Mouse (Mus musculus) adipocyte (in vitro differentiated cells): ENCODE data around the gene Caln1.
A peak's percentile ranks its signal among the peaks of the same experiment; 100 is the strongest.

ENCODE experiments used
- DNase-seq: peaks from one replicate; pipeline ENCODE4 v3.0.0-alpha.2; 2016; ENCODE audit warnings: low spot score

Caln1 gene

GRCm38 (mm10) chr5:130369237-130369636 lies at the start of gene Caln1:
Caln1 (plus strand) TSS chr5:130369455.
- no peak for DNase-seq

DNA sequence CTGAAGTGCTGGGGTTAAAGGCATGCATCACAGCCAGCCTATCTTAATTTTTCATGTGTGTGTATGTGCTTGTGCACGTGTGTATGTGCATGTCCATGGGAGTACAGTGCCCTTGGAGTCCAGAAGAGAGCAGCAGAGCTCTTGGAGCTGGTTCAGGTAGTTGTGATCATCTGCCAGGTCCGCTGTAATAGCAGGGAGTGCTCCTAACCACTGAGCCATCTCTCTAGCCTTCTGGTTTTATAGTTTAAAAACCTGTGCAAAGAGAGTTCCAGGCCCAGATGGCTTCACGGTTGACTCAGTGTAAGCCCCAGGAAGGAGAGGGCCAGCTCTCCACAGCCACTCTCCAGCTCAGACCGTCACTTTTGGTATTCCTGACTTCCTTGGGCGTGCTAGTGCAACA lies 49.5 kb upstream of the Caln1 start:
- no peak for DNase-seq

- DNase-seq, result peak; percentile 23
These were observed 48.8 kb upstream of the Caln1 start for GRCm38 (mm10) chr5:130320485-130320884.

DNA sequence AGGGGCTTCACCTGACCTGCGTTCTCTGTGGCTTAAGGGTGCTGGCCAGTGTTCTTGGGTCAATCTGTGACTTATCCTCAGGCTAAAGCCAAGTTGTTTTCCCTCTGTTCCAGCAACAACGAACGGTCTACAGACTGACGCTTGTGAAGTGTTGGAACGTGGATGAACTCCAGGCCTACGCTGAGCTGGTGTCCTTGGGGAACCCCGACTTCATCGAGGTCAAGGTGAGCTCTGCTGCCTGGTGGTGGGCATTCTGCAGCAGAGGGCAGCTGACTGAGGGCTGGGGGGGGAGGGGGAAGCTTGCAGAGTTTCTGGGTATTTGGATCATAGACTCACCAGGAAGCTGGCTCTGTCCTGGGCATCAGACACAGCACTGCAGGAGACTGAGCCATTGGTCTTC lies 43.8 kb upstream of the Caln1 start:
- DNase-seq, result no peak

GRCm38 (mm10) chr5:130327615-130328263 lies 41.5 kb upstream of the Caln1 start:
- no peak for DNase-seq

- no peak for DNase-seq
These were observed 40.9 kb upstream of the Caln1 start for GRCm38 (mm10) chr5:130328366-130328765.

DNA sequence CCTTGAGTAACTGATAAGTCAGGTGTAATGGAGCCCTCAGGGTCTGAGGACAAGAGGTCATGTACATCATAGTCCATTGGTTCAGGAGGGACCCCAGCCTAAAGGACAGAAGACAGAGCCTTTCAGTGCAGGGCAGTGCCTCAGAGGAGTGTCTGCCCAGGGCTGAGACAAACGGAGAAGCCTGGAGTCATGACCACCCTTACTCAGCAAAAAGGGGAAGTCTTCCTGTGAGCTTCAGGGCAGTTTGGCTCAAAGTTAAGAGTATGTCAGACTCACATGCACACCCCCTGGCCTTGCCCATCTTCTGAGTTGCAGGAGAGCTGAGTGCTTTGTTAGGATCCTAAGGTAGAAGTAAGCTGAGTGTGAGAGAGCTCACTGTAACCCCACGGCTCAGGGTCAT lies 39.4 kb upstream of the Caln1 start:
- DNase-seq, result no peak

DNA sequence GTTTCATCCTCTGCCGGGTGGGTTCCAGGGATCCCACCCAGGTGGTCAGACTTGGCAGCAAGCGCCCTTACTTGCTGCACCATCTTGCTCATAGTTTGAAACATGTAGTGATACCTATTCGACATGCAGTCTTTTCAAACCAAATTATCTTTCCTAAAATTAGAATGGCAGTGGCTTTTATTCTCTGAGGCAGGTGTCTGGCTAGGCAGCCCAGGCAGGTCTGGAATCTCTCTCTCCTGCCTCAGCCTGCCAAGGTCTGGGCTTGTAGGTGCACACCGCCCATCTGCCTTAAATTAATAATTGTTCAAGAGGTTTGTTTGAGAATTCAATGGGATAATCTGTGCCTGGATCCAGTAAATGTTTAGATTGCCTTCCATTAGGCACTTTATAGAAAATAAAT lies 38.5 kb upstream of the Caln1 start:
- DNase-seq, result no peak

GRCm38 (mm10) chr5:130331206-130331605 lies 38.0 kb upstream of the Caln1 start:
- DNase-seq, result no peak

GRCm38 (mm10) chr5:130333566-130333965 lies 35.7 kb upstream of the Caln1 start:
- no peak for DNase-seq

GRCm38 (mm10) chr5:130333971-130334370 lies 35.3 kb upstream of the Caln1 start:
- DNase-seq, result no peak

- DNase-seq, result no peak
These were observed 33.8 kb upstream of the Caln1 start for GRCm38 (mm10) chr5:130335462-130335861.

DNA sequence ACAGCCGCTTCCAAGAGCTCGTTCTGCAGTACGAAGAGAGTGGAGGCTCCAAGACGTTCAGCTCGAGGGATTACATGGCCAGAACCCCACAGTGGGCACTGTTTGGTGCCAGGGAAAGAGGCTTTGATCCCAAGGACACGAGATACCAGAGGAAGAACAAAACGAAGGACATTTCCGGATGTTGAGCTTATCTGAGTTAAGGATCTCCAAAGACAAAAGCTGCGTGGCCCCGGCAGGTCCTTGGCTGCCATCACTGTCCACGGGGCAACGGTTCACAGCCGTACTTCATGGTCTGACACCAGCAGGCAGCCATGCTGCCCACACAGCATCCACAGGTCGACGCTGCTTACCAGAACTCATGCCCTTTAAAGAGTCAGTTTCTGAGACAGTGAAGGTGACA lies 28.6 kb upstream of the Caln1 start:
- no peak for DNase-seq

GRCm38 (mm10) chr5:130344999-130345398 lies 24.3 kb upstream of the Caln1 start:
- DNase-seq, result no peak

DNA sequence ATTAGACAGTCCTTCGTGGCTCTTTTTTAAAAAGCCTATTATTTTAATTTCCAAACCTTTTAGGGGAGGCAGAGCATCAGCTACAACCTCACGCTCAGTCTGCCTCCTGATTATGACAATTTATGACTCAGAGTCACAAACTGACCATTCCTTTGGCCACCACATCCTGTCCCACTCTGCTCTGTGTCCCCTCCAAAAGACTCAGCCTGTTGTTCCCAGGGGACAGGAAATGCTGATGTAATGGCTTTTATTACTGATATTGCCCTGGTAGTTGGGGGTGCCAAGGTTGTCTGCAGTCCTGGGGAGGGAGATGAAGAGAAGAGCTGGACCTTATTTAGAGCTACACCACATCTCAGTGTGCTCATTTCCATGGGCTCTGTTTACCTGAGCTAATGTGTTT lies 23.4 kb upstream of the Caln1 start:
- DNase-seq, result no peak

DNA sequence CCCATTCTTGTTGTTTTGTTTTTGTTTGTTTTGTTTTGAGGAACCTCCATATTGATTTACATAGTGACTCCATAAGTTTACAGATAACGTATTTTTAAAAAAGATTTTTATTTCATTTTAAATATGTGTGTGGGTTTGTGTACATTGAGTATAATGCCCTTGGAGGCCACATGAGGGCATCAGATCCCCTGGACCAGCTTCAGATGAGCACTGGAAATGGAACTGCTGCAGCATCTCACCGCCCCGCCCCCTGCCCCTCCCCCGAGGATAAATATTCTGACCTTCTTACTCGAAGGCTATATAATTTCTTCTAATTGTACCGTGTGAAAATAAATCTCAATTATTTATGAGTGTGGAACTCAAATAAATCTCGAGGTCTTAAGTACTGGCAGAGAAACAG lies 14.0 kb upstream of the Caln1 start:
- no peak for DNase-seq

GRCm38 (mm10) chr5:130363111-130363510 lies 6.1 kb upstream of the Caln1 start:
- DNase-seq, result no peak

DNA sequence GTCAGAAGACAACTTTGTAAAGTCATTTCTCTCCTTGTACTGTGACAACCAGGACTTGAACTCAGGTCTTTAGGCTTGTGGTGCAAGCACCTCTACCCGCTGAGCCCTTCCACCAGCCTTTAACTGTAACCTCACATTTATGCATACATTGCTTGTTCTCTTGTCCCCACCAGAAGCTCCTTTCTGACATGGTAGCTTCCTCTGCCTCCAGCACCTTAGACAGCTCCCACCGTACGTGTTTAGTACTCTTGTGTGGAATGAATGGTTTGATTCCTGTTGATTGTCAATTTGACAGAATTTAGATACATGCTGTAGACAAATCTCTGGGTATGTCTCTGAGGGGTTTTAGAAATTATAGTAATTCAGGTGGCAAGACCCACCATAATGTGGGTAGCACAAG lies 5.5 kb upstream of the Caln1 start:
- peak; percentile 18 for DNase-seq

- DNase-seq, result no peak
These were observed 1.0 kb upstream of the Caln1 start for GRCm38 (mm10) chr5:130368236-130368635.

DNA sequence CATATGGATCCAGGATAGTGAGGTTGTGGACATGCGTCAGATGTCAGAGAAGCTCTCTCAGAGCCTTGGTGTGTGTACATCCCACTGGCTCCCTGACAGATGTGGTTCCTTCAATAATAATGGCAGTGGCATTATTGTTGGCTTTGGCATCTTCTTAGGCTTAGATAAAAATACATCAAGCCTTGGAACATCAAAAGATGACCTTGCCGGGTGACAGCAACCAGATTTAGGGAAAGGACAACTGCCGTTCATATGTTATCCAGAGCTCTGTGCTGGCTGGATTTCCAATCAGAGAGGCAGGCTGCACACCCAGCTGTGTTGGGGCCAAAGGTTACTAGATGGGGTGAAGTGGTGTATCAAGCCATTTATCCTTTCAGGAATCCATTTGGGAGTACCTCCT lies 6.2 kb downstream of the Caln1 start:
- DNase-seq, result no peak

- DNase-seq, result no peak
These were observed 15.1 kb downstream of the Caln1 start, which contains the start of gene A330070K13Rik for GRCm38 (mm10) chr5:130384222-130384912. A330070K13Rik (minus strand) TSS chr5:130384631.

GRCm38 (mm10) chr5:130386418-130386817 lies 17.2 kb downstream of the Caln1 start:
- DNase-seq, result no peak

- DNase-seq, result no peak
These were observed 24.5 kb downstream of the Caln1 start for GRCm38 (mm10) chr5:130393618-130394355.
